Mouse (Mus musculus) lung, embryonic 15.5 days (tissue): ENCODE measurements at regions not wholly inside any gene's neighbourhood (a gene's known extent, or its start where the extent isn't known, plus 50 kb on each side); places are given as distances from the start of the nearest gene placed in this dataset.

Experiments used
- ATAC-seq: fragments of 200-750 bp; cut with Nextera tagmentation; 2 replicates; pipeline ENCODE4 v1.8.0; 2017; ENCODE audit warnings: moderate number of reproducible peaks, borderline replicate concordance; ENCODE audit not compliant: low FRiP score, low TSS enrichment; ENCODE audit errors: extremely low read depth
- H3K27ac ChIP-seq: fragments of 300-500 bp; sonication (generic); 2 replicates; pipeline ENCODE4 v1.5.1; 2015; ENCODE audit warnings: moderate library complexity, mild to moderate bottlenecking, inconsistent platforms
- H3K27me3 ChIP-seq: fragments of 300-500 bp; sonication (generic); 2 replicates; pipeline ENCODE4 v1.6.1; 2015; ENCODE audit warnings: inconsistent platforms
- H3K36me3 ChIP-seq: fragments of 300-500 bp; sonication (generic); 2 replicates; pipeline ENCODE4 v1.6.1; 2015; ENCODE audit warnings: inconsistent platforms
- H3K4me1 ChIP-seq: fragments of 300-500 bp; sonication (generic); 2 replicates; pipeline ENCODE4 v1.6.1; 2015; ENCODE audit warnings: inconsistent platforms
- H3K4me2 ChIP-seq: fragments of 300-500 bp; sonication (generic); 2 replicates; pipeline ENCODE4 v1.6.1; 2015; ENCODE audit warnings: inconsistent platforms, mild to moderate bottlenecking, moderate library complexity
- H3K4me3 ChIP-seq: fragments of 300-500 bp; sonication (generic); 2 replicates; pipeline ENCODE4 v1.5.1; 2015; ENCODE audit warnings: mild to moderate bottlenecking, inconsistent platforms
- H3K9ac ChIP-seq: fragments of 300-500 bp; sonication (generic); 2 replicates; pipeline ENCODE4 v1.6.1; 2015; ENCODE audit warnings: inconsistent platforms
- H3K9me3 ChIP-seq: fragments of 300-500 bp; sonication (generic); 2 replicates; pipeline ENCODE4 v1.6.1; 2016; ENCODE audit warnings: inconsistent platforms
- WGBS: fragments of 180-500 bp; shearing (Covaris S2); methylation state at CpG from one replicate; pipeline ENCODE4 v1.1.7; 2015; 5-methylcytosine and 5-hydroxymethylcytosine counted together

GRCm38 (mm10) chr9:49964666-49965065 lies 165.9 kb upstream of the Ncam1 start:
- no peak overlapping the region for H3K4me3 ChIP-seq
- no peaks in the 10 kb centered on the region for H3K36me3 ChIP-seq
- H3K4me1 ChIP-seq: 0 out of 2 replicates have a peak, but pooled peaks cover 11% of the 10 kb centered on the region
- H3K4me2 ChIP-seq: no peak overlapping the region
- no peaks in the 10 kb centered on the region for H3K27me3 ChIP-seq
- H3K9ac ChIP-seq: no peak overlapping the region
- H3K9me3 ChIP-seq: no peaks in the 10 kb centered on the region
- ATAC-seq: no peak
- WGBS: 62% methylated on average over 4 of the region's 4 CpGs
- H3K27ac ChIP-seq: no peak overlapping the region

DNA sequence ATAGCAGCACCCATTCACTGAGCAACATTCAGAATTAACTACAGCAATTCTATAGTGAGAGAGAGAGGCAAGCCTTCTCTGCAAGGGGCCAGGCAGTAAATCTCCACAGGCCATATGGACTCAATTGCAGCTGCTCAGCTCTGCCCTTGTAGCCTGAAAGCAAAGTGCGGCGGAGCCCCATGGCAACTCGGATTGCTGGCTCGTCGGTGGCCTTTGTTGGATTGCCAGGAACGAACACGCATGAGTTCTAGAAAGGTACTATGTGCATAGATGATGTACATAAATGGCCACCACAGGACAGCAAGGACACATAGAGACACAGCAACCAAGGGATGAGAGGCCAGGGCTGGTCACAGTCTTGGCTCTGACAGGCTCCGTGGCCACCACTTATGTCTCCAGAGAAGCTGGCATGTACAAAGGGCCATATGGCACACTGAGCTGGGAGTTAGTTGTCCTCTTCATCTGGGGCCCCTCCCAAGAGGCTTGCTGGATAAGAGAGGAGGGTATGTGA lies 163.9 kb upstream of the Ncam1 start:
- no peak overlapping the region for H3K4me2 ChIP-seq
- H3K36me3 ChIP-seq: no peaks in the 10 kb centered on the region
- no peak overlapping the region for H3K4me3 ChIP-seq
- no peak overlapping the region for H3K9ac ChIP-seq
- no peaks in the 10 kb centered on the region for H3K9me3 ChIP-seq
- 74% methylated on average over 8 of the region's 8 CpGs for WGBS
- no peak for ATAC-seq
- 0 out of 2 replicates have a peak, but pooled peaks cover 11% of the 10 kb centered on the region for H3K4me1 ChIP-seq
- H3K27ac ChIP-seq: no peak overlapping the region
- no peaks in the 10 kb centered on the region for H3K27me3 ChIP-seq

DNA sequence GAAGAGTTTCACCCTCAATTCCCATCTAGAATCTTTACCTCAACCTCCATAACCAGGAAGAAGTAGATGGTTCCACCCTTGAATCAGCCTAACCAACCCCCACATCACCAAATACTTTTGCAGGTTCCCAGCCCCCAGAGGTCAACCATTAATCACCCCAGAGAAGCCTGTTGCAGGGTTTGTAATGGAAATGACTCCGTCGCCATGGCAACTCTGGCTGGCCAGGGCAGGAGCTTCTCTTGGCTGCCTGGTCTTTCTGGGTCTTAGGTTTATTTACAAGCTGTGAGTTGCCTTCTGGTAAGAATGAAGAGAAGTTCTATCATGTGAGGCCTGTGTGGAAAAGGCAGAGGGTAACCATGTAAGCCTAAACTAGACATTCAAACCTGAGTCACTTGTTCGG lies 163.2 kb upstream of the Ncam1 start:
- no peaks in the 10 kb centered on the region for H3K36me3 ChIP-seq
- no peak for ATAC-seq
- no peak overlapping the region for H3K4me2 ChIP-seq
- WGBS: 32% methylated on average over 3 of the region's 3 CpGs
- no peak overlapping the region for H3K4me3 ChIP-seq
- no peak overlapping the region for H3K9ac ChIP-seq
- no peaks in the 10 kb centered on the region for H3K9me3 ChIP-seq
- H3K4me1 ChIP-seq: 0 out of 2 replicates have a peak, but pooled peaks cover 11% of the 10 kb centered on the region
- H3K27ac ChIP-seq: no peak overlapping the region
- no peaks in the 10 kb centered on the region for H3K27me3 ChIP-seq

GRCm38 (mm10) chr9:49961329-49961728 lies 162.6 kb upstream of the Ncam1 start:
- Histone ChIP-seq H3K27ac (no peak overlapping the region), H3K36me3 (no peaks in the 10 kb centered on the region)
- WGBS: 79% methylated on average over 5 of the region's 5 CpGs

DNA sequence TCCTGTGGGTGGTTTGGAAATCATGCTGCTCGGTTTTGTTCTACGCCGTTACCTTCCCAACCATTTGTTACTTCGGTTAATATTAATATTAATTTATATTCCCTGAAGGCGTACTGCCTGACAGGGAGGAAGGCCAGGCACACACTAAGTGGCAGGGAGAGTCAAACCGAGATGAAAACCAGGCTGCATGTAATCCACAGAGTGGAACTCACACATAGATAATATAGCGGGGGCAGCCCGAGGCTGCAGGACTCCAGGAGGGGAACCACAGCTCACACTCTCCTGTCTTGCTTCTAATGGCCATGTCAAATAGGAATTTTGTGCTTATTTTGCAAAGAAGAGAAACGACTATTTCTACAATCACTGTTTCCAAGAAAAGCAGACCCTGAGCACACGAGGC lies 161.3 kb upstream of the Ncam1 start:
- 0 out of 2 replicates have a peak, but pooled peaks cover 11% of the 10 kb centered on the region for H3K4me1 ChIP-seq
- ATAC-seq: no peak
- no peaks in the 10 kb centered on the region for H3K36me3 ChIP-seq
- no peaks in the 10 kb centered on the region for H3K9me3 ChIP-seq
- no peak overlapping the region for H3K4me2 ChIP-seq
- H3K4me3 ChIP-seq: no peak overlapping the region
- H3K27ac ChIP-seq: no peak overlapping the region
- H3K9ac ChIP-seq: no peak overlapping the region
- 54% methylated on average over 10 of the region's 10 CpGs for WGBS
- no peaks in the 10 kb centered on the region for H3K27me3 ChIP-seq

More at GRCm38 (mm10) chr9:49961329-49961728, 162.6 kb upstream of the Ncam1 start:
- Histone ChIP-seq H3K4me2 (no peak overlapping the region), H3K4me3 (no peak overlapping the region), H3K27me3 (no peaks in the 10 kb centered on the region), H3K9me3 (no peaks in the 10 kb centered on the region), H3K9ac (no peak overlapping the region), H3K4me1 (0 out of 2 replicates have a peak, but pooled peaks cover 11% of the 10 kb centered on the region)
- no peak for ATAC-seq

GRCm38 (mm10) chr9:49958890-49959289 lies 160.2 kb upstream of the Ncam1 start:
- Histone ChIP-seq H3K27me3 (no peaks in the 10 kb centered on the region), H3K27ac (no peak overlapping the region), H3K4me2 (no peak overlapping the region), H3K9ac (no peak overlapping the region), H3K4me1 (0 out of 2 replicates have a peak, but pooled peaks cover 11% of the 10 kb centered on the region), H3K9me3 (no peaks in the 10 kb centered on the region), H3K36me3 (no peaks in the 10 kb centered on the region), H3K4me3 (no peak overlapping the region)
- no peak for ATAC-seq
- WGBS: 84% methylated on average over 3 of the region's 3 CpGs

- no peaks in the 10 kb centered on the region for H3K27me3 ChIP-seq
- no peaks in the 10 kb centered on the region for H3K9me3 ChIP-seq
- WGBS: 48% methylated on average over 3 of the region's 3 CpGs
- no peak for ATAC-seq
- H3K4me2 ChIP-seq: no peak overlapping the region
- H3K36me3 ChIP-seq: no peaks in the 10 kb centered on the region
- no peak overlapping the region for H3K9ac ChIP-seq
- no peak overlapping the region for H3K4me3 ChIP-seq
- H3K27ac ChIP-seq: no peak overlapping the region
- H3K4me1 ChIP-seq: no peaks in the 10 kb centered on the region
Measured at GRCm38 (mm10) chr9:49954601-49955000, 155.9 kb upstream of the Ncam1 start.

- Histone ChIP-seq H3K27me3 (no peaks in the 10 kb centered on the region), H3K9ac (no peak overlapping the region), H3K36me3 (no peaks in the 10 kb centered on the region), H3K4me1 (no peaks in the 10 kb centered on the region), H3K9me3 (no peaks in the 10 kb centered on the region), H3K27ac (no peak overlapping the region), H3K4me2 (no peak overlapping the region), H3K4me3 (no peak overlapping the region)
- no peak for ATAC-seq
- 60% methylated on average over 5 of the region's 5 CpGs for WGBS
Measured at GRCm38 (mm10) chr9:49950321-49950720, 151.6 kb upstream of the Ncam1 start.

DNA sequence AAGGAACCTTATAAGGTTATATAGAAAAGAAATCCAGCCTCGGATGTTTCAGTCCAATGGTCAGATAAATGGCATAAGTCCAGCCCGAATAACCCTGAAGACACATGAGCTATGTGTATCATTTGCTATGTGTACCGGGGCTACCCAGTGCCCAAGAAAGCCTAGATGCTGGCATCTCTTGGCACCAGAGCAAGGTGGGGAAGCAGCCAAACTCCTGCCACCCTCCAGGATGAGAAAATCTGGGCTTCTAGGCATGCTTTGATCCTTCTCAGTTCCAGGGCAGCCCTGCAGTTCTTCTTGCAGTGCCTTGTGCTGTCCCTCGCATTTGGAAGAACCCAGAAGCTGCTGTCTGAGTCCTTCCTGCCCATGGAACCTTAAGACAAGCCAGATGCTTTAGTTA lies 149.8 kb upstream of the Ncam1 start:
- no peaks in the 10 kb centered on the region for H3K27me3 ChIP-seq
- no peaks in the 10 kb centered on the region for H3K9me3 ChIP-seq
- no peaks in the 10 kb centered on the region for H3K4me1 ChIP-seq
- no peak for ATAC-seq
- no peaks in the 10 kb centered on the region for H3K36me3 ChIP-seq
- WGBS: 83% methylated on average over 4 of the region's 4 CpGs
- H3K9ac ChIP-seq: no peak overlapping the region
- H3K4me3 ChIP-seq: no peak overlapping the region
- no peak overlapping the region for H3K27ac ChIP-seq
- no peak overlapping the region for H3K4me2 ChIP-seq

- no peak overlapping the region for H3K4me3 ChIP-seq
- no peaks in the 10 kb centered on the region for H3K27me3 ChIP-seq
- ATAC-seq: no peak
- no peak overlapping the region for H3K4me2 ChIP-seq
- no peak overlapping the region for H3K27ac ChIP-seq
- no peak overlapping the region for H3K9ac ChIP-seq
- H3K36me3 ChIP-seq: no peaks in the 10 kb centered on the region
- no peaks in the 10 kb centered on the region for H3K9me3 ChIP-seq
- 72% methylated on average over 2 of the region's 2 CpGs for WGBS
- no peaks in the 10 kb centered on the region for H3K4me1 ChIP-seq
Measured at GRCm38 (mm10) chr9:49946857-49947256, 148.1 kb upstream of the Ncam1 start.

DNA sequence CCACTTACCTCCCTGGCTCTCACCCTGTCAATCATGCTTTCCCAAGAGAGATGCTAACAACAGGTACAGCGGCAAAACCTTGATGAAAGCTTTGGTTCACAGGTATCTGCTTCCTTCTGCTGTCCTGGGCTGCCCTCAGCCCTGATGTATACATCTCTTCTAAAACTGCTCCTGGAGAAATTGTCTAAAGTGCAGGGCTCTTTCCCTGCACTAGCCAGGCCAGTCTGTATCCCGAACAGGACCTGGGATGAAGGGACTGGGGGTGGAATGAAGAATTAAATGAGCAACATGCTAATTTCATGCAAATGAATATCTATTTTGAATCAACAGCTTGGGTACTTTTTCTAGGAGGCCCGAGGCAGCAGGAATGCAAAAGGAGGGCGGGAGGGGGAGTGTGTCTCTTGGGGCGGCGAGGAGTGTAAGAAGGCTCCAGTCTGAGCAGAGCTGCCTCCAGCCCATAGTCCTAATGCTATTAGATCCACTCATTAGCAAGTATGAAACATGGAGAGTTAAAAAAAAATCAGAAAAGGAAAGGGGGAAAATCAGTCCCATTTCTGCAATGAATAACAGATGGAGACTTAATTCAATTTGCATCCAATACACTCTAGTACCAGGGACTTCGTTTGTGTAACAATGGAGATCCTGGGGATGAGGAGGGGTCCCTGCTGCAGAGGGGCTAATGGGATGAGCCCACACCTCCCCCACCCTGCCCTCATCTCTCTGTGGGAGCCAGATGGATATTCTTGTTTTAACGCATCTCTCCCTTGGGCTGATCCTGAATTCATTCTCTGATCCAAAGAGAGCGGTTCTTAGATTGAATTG lies 137.0 kb upstream of the Ncam1 start:
- H3K27ac ChIP-seq: no peak overlapping the region
- no peaks in the 10 kb centered on the region for H3K9me3 ChIP-seq
- H3K4me3 ChIP-seq: no peak overlapping the region
- no peaks in the 10 kb centered on the region; the same call in 1 of the 2 replicates for H3K27me3 ChIP-seq
- H3K9ac ChIP-seq: no peak overlapping the region
- no peak for ATAC-seq
- no peak overlapping the region for H3K4me2 ChIP-seq
- no peaks in the 10 kb centered on the region for H3K4me1 ChIP-seq
- 26% methylated on average over 9 of the region's 9 CpGs for WGBS
- no peaks in the 10 kb centered on the region for H3K36me3 ChIP-seq

- no peak for ATAC-seq
- Histone ChIP-seq H3K27ac (no peak overlapping the region), H3K4me2 (no peak overlapping the region), H3K4me1 (peaks cover 14% of the 10 kb centered on the region), H3K27me3 (no peaks in the 10 kb centered on the region), H3K4me3 (no peak overlapping the region), H3K36me3 (no peaks in the 10 kb centered on the region), H3K9me3 (no peaks in the 10 kb centered on the region), H3K9ac (no peak overlapping the region)
- WGBS: 61% methylated on average over 3 of the region's 3 CpGs
Measured at GRCm38 (mm10) chr9:49928041-49928656, 129.4 kb upstream of the Ncam1 start.
